Mouse (Mus musculus) liver, embryonic 14.5 days (tissue): ENCODE results near the gene Fcgrt.

Source experiments
- CTCF ChIP-seq: IDR thresholded peaks from 2 replicates; pipeline ENCODE4 v1.5.1; 2016; ENCODE audit warnings: antibody characterized with exemption, low read depth, control low read depth
- EP300 ChIP-seq: IDR thresholded peaks from 2 replicates; pipeline ENCODE4 v1.6.1; 2016; ENCODE audit warnings: antibody characterized with exemption, low read depth

GRCm38 (mm10) chr7:45128624-45129246, 25.1 kb upstream of the Fcgrt start, which contains the start of gene Rpl13a:
- TF ChIP-seq CTCF (peak; percentile 90), EP300 (peak; percentile 4; the same call in 1 of the 2 replicates)
